Mouse (Mus musculus) layer of hippocampus, adult 11-12 months (tissue): ENCODE data around the gene Rnf145.

Source experiments
- DNase-seq: peaks from one replicate; pipeline ENCODE4 v3.0.0; 2022; ENCODE audit warnings: low spot score

The Rnf145 gene

DNA sequence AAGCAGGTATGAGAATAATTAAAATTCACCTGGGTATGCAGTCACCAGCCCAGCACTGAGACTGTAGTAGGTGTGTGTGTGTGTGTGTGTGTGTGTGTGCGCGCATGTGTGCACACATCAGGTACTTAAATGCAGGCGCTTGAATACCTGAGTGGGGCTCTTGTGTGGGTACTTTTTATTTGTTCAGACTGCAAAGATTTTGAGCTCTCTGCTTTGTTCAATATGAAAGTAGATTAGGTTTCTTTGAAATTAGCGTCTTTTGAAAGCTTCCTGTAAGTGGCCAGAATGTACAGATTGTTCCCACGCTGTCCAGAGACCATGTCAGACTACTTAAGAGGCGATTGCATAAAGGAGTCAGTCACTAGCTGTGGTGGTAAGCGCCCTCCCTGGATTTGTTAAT lies 18.6 kb downstream of the Rnf145 start:
- DNase-seq = no peak

DNA sequence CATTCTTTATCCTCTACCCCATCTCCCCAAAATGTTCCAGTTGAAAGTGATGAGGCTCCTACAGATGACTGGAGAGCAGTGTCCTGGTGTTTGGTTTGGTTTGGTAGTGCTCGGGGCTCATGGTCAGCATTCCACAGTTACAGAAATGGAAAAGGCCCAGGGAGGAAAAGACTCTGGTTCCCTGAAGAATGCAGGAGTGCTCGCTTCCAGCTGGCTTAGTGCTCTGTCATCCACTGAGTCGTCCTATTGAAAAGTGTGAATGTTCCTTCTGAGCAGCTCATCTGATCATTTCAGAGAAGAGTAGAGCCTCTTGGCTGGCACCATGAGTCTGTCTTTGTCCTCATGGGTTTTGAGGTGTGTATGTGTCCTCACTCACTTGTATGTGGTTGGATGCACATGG lies 19.3 kb downstream of the Rnf145 start:
- no peak for DNase-seq

DNA sequence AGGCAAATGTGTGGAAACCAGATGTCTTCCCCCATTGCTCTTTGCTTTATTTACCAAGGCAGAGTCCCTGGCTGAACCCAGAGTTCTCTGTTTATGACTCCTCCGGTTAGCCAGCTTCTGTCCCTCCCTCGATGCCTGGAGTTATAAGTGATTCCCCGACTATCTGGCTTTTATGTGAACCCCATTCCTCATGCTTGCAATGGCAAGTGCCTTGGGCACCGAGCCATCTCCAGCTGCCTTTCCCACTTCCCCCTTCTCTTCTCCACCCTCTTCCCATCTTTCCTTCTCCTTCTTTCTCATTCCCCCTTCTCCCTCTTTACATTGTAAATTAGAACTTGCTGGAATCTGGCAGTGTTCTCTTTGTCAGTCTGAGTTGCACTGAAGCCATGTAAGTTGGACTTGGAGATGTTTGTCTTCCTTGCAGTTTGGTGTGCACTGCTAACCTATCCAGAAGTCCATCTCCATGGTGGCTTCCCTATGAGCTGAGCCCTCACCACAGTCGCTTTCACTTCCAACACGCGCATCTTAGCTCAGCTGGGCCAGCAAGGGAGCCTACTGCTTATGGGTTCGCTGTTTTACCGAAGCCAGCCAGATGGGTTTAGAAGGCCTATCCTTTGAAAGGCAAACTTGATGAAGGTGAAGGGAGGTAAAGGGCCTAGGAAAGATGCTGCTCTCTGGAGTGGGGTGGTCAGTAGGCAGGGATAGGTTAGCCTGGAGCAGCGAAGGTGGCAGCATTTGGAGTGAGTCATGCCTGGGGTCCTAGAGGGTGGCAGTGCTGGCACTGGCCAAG lies 19.9 kb downstream of the Rnf145 start:
- DNase-seq = no peak

DNA sequence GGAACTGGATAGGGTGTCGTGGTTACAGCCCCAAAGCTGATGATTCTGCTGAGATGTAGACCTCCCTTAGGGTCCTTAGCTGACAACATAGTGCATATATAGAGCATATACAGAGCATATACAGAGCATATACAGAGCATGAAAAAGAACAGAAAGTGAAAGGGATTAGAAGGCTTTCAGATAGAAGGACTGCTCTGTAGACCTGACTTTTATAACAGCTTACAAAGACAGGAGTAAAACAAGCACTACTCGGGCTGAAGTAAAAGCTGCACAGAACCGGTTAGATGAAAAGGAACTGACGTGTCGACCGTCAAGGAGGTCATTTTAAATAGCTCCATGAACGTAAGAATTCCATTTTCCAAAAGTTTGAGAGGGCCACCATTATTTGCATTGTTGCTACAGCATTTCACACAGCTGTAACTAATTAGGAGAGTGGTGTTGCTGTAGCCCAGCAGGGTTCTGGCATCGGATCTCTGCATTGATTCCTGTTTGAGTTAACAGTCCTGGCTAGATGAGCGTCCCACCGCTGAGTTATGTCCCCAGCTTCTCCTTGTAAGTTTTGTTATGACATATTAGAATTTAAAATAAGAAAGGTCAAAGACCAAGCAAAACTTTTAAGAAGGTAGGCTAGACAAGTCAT lies 20.6 kb downstream of the Rnf145 start:
- DNase-seq = no peak

DNA sequence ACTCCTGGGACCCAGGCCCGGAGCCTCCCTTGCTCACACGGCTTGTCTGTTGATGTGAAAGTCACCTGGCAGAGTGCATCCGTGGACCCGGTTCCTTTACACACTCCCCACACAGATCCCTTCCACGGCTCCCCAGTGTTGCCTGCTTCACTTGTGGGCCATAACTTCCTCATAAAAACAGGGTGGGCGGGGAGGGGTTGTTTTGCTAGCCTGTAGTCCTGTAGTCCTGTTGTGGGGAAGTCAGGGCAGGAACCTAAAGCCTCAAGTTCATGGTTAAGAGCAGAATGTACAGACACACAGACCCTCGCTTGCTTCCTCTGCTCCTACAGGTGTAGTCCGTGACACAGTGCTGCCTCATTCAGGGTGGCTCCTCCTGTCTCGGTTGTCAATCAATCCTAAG lies 21.5 kb downstream of the Rnf145 start:
- DNase-seq = no peak

DNA sequence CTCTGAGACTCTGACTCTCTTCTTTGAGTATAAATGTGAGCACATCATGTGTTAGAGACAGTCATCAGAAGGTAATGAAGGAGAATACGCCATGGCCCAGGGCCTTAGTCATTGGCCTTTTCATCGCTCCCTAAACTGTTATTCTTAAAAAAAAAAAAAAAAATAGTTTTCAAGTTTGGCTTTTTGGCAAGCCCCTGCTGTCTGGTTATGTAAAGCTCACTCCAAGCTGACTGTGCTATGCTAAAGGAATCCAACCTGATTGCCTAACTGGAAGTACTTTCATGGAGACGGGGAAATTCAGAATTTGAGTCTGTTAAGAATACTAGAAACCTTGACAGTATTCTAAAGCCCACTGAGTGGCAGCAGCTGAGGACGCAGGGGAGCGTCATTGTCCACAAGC lies 22.5 kb downstream of the Rnf145 start:
- DNase-seq = no peak

DNA sequence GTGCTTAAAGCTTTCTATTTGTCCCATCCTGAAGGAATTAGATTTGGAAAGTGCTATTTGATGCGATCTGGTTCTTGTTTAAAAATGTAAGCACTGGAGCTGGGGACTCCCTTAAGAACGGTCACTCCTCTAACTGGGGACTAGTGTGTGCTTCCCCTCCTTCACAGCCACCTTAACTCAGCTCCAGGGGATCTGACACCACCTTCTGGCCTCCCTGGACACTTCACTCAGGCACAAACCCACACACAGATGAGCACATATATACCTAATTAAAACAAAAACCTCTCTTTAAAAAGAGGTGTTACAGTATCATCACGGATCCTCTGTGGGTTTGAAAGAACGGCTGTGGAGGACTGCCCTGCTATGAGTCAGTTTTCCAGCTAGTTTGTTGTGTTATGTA lies 23.0 kb downstream of the Rnf145 start:
- no peak for DNase-seq

DNA sequence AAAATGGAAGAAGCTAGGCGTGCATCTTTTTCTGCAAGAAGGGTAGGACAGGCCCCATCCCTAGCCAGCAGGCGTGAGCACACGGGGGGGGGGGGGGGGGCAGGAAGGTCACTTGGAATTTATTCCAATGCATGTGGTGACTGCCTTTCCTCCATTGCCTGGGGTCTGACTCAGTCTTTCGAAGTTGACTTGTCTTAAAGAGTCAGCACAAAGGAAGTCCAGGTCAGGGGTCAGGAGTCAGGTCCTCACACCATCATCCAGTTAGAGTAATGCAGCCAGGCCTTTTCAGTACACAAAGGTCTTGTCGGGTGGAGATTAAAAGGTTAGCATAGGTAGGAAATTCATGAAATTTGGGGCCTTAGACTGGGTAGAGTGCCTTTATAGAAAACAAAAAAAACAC lies 24.8 kb downstream of the Rnf145 start:
- no peak for DNase-seq

DNA sequence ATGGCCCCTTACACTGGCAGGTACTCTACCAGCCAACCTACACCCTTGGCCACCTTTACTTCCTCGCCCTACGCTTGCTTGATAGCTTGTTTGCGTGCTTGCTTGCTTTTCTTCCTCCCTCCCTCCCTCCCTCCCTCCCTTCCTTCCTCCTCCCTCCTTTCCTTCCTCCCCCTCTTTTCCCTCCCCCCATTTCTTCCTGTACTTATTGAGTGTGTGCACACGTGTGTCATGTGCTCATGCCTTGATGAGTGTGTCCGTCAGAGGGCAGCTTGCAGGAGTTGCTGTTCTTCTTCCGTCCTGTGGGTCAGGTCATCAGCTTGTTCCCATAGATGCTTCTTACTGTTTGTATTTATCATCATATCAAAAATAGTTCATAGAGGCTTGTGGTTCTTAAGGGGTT lies 25.2 kb downstream of the Rnf145 start:
- DNase-seq = no peak

DNA sequence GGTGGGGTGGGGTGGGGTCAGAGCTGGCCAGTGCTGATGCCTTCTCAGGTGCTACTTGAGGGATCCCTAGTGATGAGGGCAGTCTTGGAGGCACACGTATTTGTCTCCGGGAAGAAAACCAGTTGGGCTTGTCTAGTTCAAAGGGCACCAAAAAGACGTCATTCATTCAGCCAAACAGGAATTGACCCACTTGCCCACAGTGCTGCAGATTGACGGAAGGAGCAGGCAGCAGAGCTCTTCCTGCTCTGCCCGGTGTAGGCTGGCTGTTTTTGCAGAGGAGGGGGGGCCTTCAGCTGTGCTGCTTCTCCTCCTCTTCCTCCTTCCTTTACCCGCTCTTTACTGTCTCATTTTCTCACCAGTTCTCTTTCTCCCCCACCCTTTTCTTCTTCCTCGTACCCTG lies 26.4 kb downstream of the Rnf145 start:
- DNase-seq = no peak

DNA sequence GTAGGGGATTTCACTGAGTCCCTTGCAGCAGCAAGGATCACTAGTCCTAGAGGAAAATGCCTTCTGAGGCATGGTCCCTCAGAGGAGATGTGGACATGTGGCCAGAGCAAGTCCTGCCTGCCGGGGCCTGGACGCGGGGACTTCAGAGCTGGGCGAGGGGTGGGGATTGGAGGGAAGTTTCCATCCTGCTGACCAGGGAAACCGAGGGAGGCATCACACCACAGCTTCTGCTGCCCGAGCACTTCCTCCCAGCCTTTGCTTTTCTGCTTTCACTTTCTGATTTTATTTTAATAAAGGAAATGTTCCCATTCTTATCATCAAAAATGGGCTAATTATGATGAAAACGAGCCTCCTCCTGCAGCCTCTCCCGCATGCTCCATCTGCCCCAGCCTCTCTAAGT lies 27.5 kb downstream of the Rnf145 start:
- no peak for DNase-seq

DNA sequence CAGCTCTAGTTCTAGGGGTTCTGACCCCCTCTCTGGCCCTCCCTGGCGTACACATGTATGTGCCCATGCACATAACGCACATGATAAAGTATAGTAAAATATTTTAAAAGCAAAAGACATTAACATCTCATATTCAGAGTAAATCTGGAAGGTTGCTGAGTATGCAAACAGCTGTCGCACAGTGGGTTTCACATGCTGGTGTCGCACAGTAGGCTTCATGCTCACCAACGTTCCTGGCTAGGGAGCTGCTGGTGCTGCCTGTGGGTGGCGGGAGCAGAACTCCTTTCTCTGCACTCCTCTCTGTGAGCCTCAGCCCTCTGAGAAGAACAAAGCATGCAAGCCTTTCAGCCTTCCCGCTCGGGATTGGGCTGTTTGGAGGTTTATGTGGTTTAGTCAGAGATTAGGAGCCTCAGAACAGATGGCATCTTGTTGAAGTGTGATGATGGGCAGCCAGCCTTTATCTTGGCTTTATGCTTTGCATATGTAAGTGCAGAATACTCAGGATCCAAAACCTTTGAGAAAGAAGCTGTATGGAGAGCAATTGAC lies 29.0 kb downstream of the Rnf145 start:
- DNase-seq = no peak

DNA sequence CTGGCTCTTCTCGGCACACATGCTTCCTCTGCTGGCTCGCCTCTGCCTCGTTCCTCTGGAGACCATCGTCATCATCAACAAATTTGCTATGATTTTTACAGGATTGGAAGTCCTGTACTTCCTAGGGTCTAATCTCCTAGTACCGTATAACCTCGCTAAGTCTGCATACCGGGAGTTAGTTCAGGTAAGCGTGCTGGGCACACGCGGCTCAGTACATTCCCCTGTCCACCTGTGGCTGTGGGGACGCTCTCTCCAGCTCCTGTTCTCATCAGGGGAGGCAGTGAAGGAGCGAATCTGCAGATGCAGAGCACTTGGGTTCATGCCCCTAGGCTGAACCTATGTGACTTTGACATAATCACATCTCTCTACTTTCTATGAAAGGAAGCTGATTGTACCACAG lies 30.1 kb downstream of the Rnf145 start:
- DNase-seq = no peak

DNA sequence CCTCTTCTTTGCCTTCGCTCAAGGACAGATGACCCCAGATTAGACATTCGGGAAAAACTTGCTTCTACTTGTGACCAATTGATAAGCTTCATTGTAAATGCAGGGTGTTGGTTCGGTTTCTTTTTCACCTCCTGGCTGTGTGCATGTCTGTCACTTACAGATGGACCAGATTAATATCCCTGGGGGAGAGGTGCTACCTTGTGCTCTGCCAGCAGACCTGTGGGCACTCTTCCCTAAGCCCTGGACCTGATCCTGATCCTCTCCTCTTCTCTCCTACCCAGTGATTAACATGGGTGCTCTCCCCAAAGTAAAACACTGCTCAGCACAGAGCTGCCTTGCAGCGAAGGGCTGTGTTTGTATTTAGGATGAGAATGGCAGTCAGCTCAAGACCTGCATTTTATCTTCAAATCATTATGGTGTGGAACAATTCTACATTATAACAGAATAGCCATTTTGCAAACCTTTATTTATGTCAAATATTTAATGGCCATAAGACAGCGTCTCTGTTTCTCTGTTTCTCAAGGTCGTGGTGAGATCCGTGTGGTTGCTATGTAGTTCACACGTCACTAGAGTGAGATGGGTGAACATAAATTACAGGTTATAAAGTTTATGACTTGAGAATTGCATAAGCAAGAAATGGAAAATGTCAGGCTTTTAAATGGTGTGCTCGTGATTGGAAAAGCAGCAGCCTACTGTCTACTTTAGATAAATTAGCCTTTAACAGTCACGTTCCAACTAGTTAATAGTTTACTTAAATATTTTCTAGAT lies 30.9 kb downstream of the Rnf145 start:
- no peak for DNase-seq

DNA sequence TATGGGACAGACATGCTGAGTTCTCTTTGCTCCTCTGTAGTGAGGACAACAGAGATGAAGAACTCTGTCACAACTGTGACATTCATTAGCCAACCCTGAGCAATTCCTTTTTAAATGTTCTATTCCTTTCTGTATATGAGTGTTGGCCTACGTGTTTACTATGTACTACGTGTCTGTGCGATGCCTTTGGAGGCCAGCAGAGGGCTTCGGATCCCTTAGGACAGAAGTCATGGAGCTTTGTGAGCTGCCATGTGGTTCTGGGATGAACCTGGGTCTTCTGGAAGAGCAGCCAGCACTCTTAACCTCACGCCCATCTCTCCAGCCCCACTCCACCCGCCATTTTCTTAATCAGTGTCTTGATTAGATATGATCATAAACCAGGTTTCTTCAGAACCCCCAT lies 32.2 kb downstream of the Rnf145 start:
- no peak for DNase-seq

DNA sequence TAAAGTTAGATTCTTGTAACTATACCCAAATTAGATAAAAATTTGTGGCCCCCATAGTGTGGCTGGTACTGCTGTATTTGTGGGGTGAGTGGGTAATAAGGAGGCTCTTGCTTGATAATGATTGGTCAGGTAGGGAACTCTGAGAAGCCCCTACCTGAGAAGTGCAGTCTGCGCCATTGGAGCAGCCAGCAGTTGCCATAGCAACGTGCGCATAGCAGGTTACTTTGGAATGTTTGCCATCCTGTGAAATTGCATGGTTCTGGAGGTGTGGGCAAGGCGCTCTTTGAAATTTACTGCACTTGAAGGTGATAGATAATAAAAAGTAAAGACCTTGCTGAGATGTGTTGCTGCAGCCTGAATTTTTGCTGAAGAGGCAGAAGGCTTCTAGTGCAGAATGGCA lies 35.6 kb downstream of the Rnf145 start:
- DNase-seq = no peak

DNA sequence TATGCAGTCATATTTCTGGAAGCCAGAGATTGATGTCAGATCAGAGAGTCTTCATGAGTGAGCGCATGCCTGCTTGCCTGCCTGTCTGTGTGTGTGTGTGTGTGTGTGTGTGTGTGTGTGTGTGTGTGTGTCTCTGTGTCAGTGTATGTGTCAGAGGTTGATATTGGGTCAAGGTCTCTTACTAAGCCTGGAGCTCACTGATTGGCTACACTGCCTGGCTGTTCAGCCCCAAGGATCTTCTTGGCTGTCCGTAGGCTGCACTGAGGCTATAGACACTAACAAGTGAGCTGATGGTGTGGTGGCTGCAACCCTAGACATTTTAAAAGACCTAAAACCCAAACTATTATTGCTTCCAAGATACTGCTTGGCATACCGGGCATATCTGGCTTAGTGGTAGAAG lies 39.8 kb downstream of the Rnf145 start:
- DNase-seq = no peak

DNA sequence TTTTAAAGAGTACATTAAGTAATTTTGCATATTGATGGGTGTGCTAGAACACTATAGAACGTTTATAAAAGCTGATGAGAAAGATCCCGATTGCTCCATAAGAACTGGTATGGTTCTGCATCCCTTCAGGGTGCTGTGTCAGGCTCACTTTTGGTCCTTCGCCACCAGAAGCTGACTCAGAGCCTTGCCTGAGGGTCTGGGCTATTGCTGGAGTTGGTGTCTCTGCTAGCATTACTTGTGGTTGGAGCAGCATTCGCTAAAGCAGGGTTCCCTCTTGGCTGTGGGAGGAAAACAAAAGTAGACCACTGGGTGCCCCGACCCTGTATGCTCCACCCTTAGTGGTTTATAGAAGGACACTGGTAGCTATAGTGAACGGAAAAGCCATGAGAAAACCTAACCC lies 40.7 kb downstream of the Rnf145 start:
- no peak for DNase-seq

DNA sequence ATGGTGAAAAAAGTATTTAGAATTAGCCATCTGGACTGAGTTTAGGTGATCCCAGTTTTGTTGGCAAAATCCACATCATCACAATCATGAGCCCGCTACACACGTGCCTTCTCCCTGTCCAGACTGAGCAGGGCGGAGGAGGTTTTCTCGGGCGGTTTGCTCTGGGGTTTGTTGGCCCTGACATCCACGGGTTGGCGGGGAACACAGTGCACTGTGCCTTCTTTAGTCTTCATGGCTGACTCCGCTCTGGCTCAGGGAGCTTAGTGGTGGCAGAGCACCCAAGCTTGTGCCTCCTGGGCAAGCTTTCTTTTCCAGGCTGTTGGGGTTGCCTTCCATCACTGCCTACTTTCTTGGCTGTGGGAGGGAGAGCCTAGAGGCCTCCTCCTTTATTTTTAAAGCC lies 41.6 kb downstream of the Rnf145 start:
- DNase-seq = no peak

DNA sequence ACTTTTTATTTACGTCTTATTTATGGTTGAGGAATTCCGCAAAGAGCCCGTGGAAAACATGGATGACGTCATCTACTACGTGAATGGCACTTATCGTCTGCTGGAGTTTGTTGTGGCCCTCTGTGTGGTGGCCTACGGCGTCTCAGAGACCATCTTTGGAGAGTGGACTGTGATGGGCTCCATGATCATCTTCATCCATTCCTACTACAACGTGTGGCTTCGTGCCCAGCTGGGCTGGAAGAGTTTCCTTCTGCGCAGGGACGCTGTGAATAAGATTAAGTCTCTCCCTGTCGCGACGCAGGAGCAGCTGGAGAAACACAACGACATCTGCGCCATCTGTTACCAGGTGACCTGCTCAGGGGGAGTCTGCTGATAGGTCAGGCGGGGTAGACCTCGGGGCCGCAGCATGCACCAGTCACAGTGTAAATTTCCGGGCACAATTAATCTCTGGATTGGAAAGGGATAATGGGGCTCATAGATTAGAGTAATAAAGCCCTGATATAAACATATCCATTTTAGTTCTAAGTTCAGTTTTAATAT lies 42.8 kb downstream of the Rnf145 start:
- DNase-seq = no peak

DNA sequence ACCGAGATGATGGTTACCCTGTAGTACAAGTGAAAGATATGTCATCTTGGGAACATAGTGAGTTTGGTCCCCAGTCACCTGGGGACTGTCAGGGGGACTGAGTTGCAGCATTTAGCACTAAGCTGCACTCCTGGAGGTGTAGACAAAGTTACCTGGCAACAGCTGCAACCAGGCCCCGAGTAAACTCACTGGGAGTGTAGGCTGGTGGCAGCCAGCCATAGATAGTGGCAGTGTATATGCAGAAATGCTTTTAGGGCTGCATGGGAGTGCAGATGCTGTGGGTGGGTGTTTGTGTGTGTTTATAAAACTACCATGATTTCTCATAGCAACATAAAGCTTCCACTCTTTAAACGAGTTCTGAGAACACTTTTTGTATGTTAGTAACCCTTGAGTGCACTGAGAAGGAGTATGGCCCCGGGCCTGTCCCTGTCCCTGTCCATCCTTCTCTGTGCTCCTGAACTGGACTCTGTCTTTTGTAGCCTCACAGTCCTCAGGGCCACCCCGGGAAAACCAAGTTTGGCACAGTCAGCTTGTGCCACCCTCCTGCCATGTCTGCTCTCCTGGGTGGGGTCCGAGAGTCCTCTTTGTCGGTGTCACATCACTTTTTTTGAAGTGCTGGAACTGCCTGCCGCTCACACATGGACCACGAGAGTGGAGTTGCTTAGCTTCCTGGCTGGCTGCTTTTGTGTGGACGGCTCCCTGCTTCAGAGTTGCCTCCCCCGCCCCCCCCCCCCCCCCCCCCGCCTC lies 43.8 kb downstream of the Rnf145 start:
- no peak for DNase-seq

DNA sequence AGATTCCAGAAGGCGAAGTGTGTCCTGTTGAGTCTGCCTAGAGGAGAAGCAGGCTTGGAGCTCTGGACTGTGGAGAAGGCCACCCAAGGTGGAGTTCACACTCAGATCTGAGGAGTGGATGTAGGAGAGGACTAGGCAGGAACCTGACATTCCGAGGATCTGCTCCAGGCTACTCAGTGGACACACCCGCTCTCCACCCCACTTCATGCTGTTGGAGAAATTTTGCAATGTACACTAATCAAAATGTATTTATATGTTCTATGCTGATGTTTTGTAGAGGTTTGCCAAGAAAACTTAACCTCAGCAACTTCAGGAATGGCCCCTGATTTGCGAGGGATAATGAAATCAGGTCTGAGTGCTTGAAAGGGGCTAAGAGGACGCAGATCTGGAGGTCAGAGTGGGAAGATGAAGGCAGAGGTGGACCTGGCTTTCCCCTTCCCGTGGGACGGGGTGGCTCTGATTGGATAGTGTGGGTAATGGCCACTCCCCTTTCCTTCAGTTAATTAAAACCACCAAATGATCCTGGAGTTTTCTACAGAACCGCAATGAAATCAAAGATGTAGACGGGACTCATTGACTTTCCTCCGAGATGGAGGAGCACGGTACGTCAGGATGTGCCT lies 45.6 kb downstream of the Rnf145 start:
- no peak for DNase-seq
